Mouse (Mus musculus): ENCODE results near the gene Pecam1.
"Not testable (repeated sequence)": the region's sequence is repeated elsewhere in the genome, so short reads cannot be mapped to it uniquely, and the experiment has no call there.

The Pecam1 gene

GRCm38 (mm10) chr11:106669102-106669872 is 81.1 kb downstream of the Pecam1 start:
- in situ Hi-C loops (cut with MboI, MseI) = no loop called here

- in situ Hi-C loops (cut with MboI, MseI) = no loop called here
Measured at GRCm38 (mm10) chr11:106668336-106668735, 82.1 kb downstream of the Pecam1 start.

GRCm38 (mm10) chr11:106667855-106668254 is 82.6 kb downstream of the Pecam1 start:
- in situ Hi-C loops (cut with MboI, MseI) = no loop called here

GRCm38 (mm10) chr11:106666470-106667107 is 83.8 kb downstream of the Pecam1 start:
- in situ Hi-C loops (cut with MboI, MseI) = no loop called here

GRCm38 (mm10) chr11:106665841-106666240 is 84.6 kb downstream of the Pecam1 start:
- in situ Hi-C loops (cut with MboI, MseI) = no loop called here

GRCm38 (mm10) chr11:106665328-106665727 is 85.1 kb downstream of the Pecam1 start:
- in situ Hi-C loops (cut with MboI, MseI) = no loop called here

GRCm38 (mm10) chr11:106664691-106665090 is 85.7 kb downstream of the Pecam1 start:
- in situ Hi-C loops (cut with MboI, MseI) = no loop called here

GRCm38 (mm10) chr11:106663838-106664237 is 86.6 kb downstream of the Pecam1 start:
- in situ Hi-C loops (cut with MboI, MseI) = no loop called here

- in situ Hi-C loops (cut with MboI, MseI) = no loop called here
Measured at GRCm38 (mm10) chr11:106662634-106663407, 87.6 kb downstream of the Pecam1 start.

- in situ Hi-C loops (cut with MboI, MseI) = no loop called here
Measured at GRCm38 (mm10) chr11:106660453-106661081, 89.9 kb downstream of the Pecam1 start.

- in situ Hi-C loops (cut with MboI, MseI) = no loop called here
Measured at GRCm38 (mm10) chr11:106659598-106660295, 90.7 kb downstream of the Pecam1 start.

- in situ Hi-C loops (cut with MboI, MseI) = no loop called here
Measured at GRCm38 (mm10) chr11:106658051-106658880, 92.2 kb downstream of the Pecam1 start.

GRCm38 (mm10) chr11:106656896-106657498 is 93.4 kb downstream of the Pecam1 start:
- in situ Hi-C loops (cut with MboI, MseI) = not testable (repeated sequence)

GRCm38 (mm10) chr11:106648347-106648746 is 102.1 kb downstream of the Pecam1 start:
- in situ Hi-C loops (cut with MboI, MseI) = loop anchor here (5.0 kb wide), 1 partner anchor 94 kb away; no protein-coding TSS in a partner anchor

- in situ Hi-C loops (cut with MboI, MseI) = no loop called here
Measured at GRCm38 (mm10) chr11:106642966-106643637, 107.3 kb downstream of the Pecam1 start.

GRCm38 (mm10) chr11:106641580-106641979 is 108.8 kb downstream of the Pecam1 start:
- in situ Hi-C loops (cut with MboI, MseI) = no loop called here

- in situ Hi-C loops (cut with MboI, MseI) = no loop called here
Measured at GRCm38 (mm10) chr11:106640059-106640458, 110.4 kb downstream of the Pecam1 start.

GRCm38 (mm10) chr11:106639356-106639692 is 111.1 kb downstream of the Pecam1 start:
- in situ Hi-C loops (cut with MboI, MseI) = no loop called here
